Mouse (Mus musculus): ENCODE measurements around the gene Olfr1368. TPM values are rescaled to one million over a fixed set of nuclear protein-coding genes. Genes with fewer than 3 reads are reported as not detected.

Olfr1368 gene
- not detected in 2 replicates for polyA plus RNA-seq (2015; fragmentation: Nextera tagmentation; extraction: Ambion mirVana)

- WGBS: 61% methylated on average over 4 of the region's 4 CpGs
- H3K27me3 ChIP-seq (ENCODE audit: control insufficient read depth, insufficient read depth, low read length): no peaks in the 10 kb centered on the region
- no peak within 1 kb of the TSS for H3K9ac ChIP-seq (ENCODE audit: low read length)
- H3K4me3 ChIP-seq (ENCODE audit: low read length): no peak within 1 kb of the TSS
- ATAC-seq (replicated peaks; ENCODE audit: extremely low read depth, insufficient read depth, low FRiP score): no peak
- no peak within 1 kb of the TSS for H3K4me2 ChIP-seq (ENCODE audit: low read depth, low read length)
- no peaks in the 10 kb centered on the region for H3K36me3 ChIP-seq (ENCODE audit: control insufficient read depth, insufficient read depth)
- H3K9me3 ChIP-seq (replicated peaks; ENCODE audit: control insufficient read depth, low read length): no peaks in the 10 kb centered on the region
- H3K27ac ChIP-seq (ENCODE audit: low read length): no peak within 1 kb of the TSS
- no peaks in the 10 kb centered on the region for H3K4me1 ChIP-seq (ENCODE audit: control insufficient read depth, insufficient read depth, low read length)
Measured at GRCm38 (mm10) chr13:21145767-21146166, at the start of gene Olfr1368. Gene Olfr1368, minus strand, starts transcription at chr13:21145867.

DNA sequence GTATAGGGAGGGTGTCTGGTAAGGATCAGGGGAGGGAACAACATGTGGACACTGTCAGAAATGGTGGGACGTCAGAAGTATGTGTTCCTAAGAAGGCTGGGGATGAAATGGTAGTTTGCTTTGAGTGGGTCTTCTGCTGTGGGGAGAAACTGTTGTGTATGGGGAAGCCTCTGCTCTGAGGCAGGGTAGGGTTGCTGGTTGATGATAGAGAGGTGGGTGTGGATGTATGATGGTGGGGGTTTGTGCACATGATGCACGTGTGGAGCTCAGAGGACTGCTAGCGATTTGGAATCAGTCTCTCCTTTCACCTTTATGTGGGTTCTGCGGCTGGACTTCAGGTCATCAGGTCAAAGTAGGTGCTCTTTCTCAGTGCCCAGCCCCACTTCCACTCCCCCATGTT, 39.9 kb upstream of the Olfr1368 start:
- H3K27ac ChIP-seq (ENCODE audit: low read length): no peak overlapping the region
- H3K36me3 ChIP-seq (ENCODE audit: control insufficient read depth, insufficient read depth): peaks cover 61% of the 10 kb centered on the region
- no peak overlapping the region for H3K4me2 ChIP-seq (ENCODE audit: low read depth, low read length)
- no peak overlapping the region for H3K4me3 ChIP-seq (ENCODE audit: low read length)
- H3K9me3 ChIP-seq (replicated peaks; ENCODE audit: control insufficient read depth, low read length): no peaks in the 10 kb centered on the region
- no peaks in the 10 kb centered on the region for H3K27me3 ChIP-seq (ENCODE audit: control insufficient read depth, insufficient read depth, low read length)
- 77% methylated on average over 4 of the region's 4 CpGs for WGBS
- no peak for ATAC-seq (replicated peaks; ENCODE audit: extremely low read depth, insufficient read depth, low FRiP score)
- peaks cover 15% of the 10 kb centered on the region for H3K4me1 ChIP-seq (ENCODE audit: control insufficient read depth, insufficient read depth, low read length)
- no peak overlapping the region for H3K9ac ChIP-seq (ENCODE audit: low read length)

DNA sequence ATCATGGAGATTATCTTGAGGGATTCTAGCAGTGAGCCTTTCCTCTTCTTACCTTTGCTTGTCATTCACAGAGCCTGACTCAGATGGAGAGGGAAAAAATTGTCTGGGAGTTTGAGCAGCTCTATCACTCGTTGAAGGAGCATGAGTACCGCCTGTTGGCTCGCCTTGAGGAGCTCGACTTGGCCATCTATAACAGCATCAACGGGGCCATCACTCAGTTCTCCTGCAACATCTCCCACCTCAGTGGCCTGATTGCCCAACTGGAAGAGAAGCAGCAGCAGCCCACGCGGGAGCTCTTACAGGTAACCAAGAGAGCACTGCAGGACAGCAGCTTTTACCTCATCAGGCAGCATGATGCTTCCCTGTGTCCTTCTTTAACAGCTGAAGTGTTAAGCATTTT, 38.0 kb upstream of the Olfr1368 start:
- no peak overlapping the region for H3K9ac ChIP-seq (ENCODE audit: low read length)

DNA sequence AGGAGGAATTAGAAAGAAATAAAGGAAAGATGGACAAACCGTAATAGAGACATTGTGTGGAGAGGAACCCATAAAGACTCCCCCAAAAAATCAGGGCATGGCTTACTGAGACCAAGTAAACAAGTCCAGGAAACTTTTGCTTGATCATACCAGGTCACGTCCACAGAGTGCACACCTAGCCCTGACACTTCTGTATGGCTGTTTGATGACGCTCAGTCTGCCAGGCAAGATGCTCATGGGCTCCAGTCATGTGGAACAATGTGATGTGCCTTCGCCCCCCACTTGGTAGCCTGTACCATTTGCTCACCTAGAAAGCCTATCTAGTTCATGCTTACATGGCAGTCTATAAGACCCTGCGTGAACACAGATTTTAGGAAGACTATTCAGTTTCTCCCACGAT, 37.4 kb upstream of the Olfr1368 start:
- Histone ChIP-seq H3K4me2 (ENCODE audit: low read depth, low read length) (no peak overlapping the region), H3K9me3 (replicated peaks; ENCODE audit: control insufficient read depth, low read length) (no peaks in the 10 kb centered on the region), H3K27ac (ENCODE audit: low read length) (no peak overlapping the region), H3K4me1 (ENCODE audit: control insufficient read depth, insufficient read depth, low read length) (peaks cover 22% of the 10 kb centered on the region), H3K4me3 (ENCODE audit: low read length) (no peak overlapping the region), H3K36me3 (ENCODE audit: control insufficient read depth, insufficient read depth) (peaks cover 38% of the 10 kb centered on the region), H3K9ac (ENCODE audit: low read length) (no peak overlapping the region), H3K27me3 (ENCODE audit: control insufficient read depth, insufficient read depth, low read length) (no peaks in the 10 kb centered on the region)
- 92% methylated on average over 6 of the region's 6 CpGs for WGBS
- ATAC-seq (replicated peaks; ENCODE audit: extremely low read depth, insufficient read depth, low FRiP score): no peak

More for the DNA sequence above, 38.0 kb upstream of the Olfr1368 start:
- ATAC-seq (replicated peaks; ENCODE audit: extremely low read depth, insufficient read depth, low FRiP score): no peak
- Histone ChIP-seq H3K36me3 (ENCODE audit: control insufficient read depth, insufficient read depth) (peaks cover 43% of the 10 kb centered on the region), H3K27me3 (ENCODE audit: control insufficient read depth, insufficient read depth, low read length) (no peaks in the 10 kb centered on the region), H3K4me1 (ENCODE audit: control insufficient read depth, insufficient read depth, low read length) (peaks cover 21% of the 10 kb centered on the region), H3K27ac (ENCODE audit: low read length) (no peak overlapping the region), H3K4me3 (ENCODE audit: low read length) (no peak overlapping the region), H3K4me2 (ENCODE audit: low read depth, low read length) (no peak overlapping the region), H3K9me3 (replicated peaks; ENCODE audit: control insufficient read depth, low read length) (no peaks in the 10 kb centered on the region)
- WGBS: 91% methylated on average over 7 of the region's 7 CpGs

DNA sequence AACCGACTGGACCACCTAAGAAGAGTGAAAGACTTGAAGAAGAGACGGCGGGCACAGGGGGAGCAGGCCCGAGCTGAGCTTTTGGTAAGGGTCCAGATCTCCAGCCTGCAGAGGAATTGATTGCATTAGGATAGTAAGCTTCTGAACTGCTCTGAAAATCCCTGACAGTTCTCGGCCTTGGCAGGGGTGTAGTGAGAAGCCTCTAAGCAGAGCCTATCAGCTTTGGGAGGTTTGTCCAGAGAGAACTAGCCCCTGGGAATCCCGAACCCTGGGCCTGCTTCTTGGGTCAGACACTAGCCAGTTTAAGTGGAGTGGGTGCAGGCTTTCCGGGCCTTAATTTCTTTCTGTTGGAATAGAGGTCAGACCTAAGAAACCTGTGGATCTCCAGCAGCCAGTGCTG, 36.3 kb upstream of the Olfr1368 start:
- Histone ChIP-seq H3K9me3 (replicated peaks; ENCODE audit: control insufficient read depth, low read length) (no peaks in the 10 kb centered on the region), H3K27ac (ENCODE audit: low read length) (no peak overlapping the region), H3K4me2 (ENCODE audit: low read depth, low read length) (peak overlapping the region; percentile 70), H3K4me1 (ENCODE audit: control insufficient read depth, insufficient read depth, low read length) (peaks cover 22% of the 10 kb centered on the region), H3K4me3 (ENCODE audit: low read length) (peak overlapping the region; percentile 84), H3K27me3 (ENCODE audit: control insufficient read depth, insufficient read depth, low read length) (no peaks in the 10 kb centered on the region), H3K9ac (ENCODE audit: low read length) (peak overlapping the region; percentile 93), H3K36me3 (ENCODE audit: control insufficient read depth, insufficient read depth) (peaks cover 27% of the 10 kb centered on the region)
- ATAC-seq (replicated peaks; ENCODE audit: extremely low read depth, insufficient read depth, low FRiP score): no peak
- 66% methylated on average over 7 of the region's 7 CpGs for WGBS

DNA sequence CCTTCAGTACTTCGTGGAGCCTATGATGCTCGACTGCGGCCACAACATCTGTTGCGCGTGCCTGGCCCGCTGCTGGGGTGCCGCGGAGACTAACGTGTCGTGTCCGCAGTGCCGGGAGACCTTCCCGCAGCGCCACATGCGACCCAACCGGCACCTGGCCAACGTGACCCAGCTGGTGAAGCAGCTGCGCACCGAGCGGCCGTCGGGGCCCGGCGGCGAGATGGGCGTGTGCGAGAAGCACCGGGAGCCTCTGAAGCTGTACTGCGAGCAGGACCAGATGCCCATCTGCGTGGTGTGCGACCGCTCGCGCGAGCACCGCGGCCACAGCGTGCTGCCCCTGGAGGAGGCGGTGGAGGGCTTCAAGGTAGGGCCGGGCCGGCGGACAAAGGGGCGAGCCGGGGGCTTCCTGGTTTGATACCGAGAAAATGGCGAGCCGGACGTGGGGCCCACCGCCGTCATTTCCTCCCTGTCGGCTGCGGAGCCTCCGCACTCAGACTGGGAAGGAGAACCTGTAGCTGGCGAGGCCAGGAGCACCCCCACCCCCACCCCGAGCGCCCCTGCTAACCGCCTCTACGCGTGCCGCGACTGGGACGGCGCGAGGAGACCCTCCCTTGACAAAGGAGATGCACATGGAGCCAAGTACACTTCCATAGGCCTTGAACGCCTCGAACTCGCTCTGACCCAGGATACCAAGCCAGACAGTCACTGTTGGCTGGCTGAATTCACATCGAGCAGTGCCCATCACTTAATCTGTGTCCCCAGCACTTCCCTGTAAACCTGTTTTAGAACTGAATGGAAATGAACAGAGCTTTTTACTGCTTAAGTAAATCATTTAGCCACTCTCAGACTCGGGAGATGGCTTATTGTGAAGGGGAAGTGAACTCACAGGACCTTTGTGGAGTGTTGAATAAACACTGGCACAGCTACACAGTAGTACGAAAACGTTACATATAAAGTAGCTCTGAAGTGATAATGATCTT, 35.2 kb upstream of the Olfr1368 start:
- Histone ChIP-seq H3K36me3 (ENCODE audit: control insufficient read depth, insufficient read depth) (peaks cover 19% of the 10 kb centered on the region), H3K4me3 (ENCODE audit: low read length) (peak overlapping the region; percentile 84), H3K9me3 (replicated peaks; ENCODE audit: control insufficient read depth, low read length) (no peaks in the 10 kb centered on the region), H3K27ac (ENCODE audit: low read length) (peak overlapping the region; percentile 93), H3K4me2 (ENCODE audit: low read depth, low read length) (peak overlapping the region; percentile 70), H3K4me1 (ENCODE audit: control insufficient read depth, insufficient read depth, low read length) (peaks cover 22% of the 10 kb centered on the region), H3K27me3 (ENCODE audit: control insufficient read depth, insufficient read depth, low read length) (no peaks in the 10 kb centered on the region), H3K9ac (ENCODE audit: low read length) (peak overlapping the region; percentile 93)
- under 1% methylated on average over 71 of the region's 71 CpGs for WGBS
- peak; percentile 42 for ATAC-seq (replicated peaks; ENCODE audit: extremely low read depth, insufficient read depth, low FRiP score)

DNA sequence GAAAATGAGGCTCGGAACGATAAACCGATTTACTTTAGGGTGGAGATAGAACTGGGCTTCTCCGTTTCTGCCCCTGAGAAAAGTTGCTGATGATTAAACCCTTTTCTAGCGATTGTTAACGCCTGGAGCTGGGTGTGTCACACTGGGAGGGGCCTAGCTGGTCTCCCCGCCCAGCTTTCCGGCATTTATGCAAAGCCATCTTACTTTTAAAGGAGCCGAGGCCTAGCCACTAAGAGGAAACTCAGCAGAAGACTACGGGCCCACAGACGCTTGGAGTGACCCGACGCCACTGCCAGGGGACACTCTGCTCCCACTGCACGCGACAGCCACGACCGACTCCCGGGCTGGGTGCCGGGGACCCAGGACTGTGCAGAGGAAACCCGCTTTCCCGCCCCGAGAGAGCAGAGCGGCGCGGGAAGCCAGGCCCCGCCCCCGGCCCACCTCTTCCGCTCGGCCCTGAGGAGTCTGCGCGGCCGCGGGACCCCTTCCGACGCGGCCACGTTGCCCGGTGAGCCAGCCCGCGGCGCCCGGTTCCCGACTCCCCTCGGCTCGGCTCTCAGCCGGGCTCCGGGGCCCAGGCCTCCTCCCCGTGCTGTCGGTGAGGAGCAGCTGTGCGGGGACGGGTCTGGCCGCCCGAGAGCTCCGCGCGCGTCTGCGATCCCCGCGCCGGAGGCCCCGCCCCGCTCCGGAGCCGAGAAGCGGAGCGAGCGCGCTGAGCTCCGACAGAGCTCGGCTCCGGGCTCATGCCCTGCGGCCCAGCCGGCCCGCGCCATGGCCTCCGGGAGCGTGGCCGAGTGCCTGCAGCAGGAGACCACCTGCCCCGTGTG, 34.3 kb upstream of the Olfr1368 start:
- WGBS: under 1% methylated on average over 80 of the region's 80 CpGs
- Histone ChIP-seq H3K4me1 (ENCODE audit: control insufficient read depth, insufficient read depth, low read length) (peaks cover 22% of the 10 kb centered on the region), H3K27ac (ENCODE audit: low read length) (peak overlapping the region; percentile 93), H3K36me3 (ENCODE audit: control insufficient read depth, insufficient read depth) (peaks cover 18% of the 10 kb centered on the region), H3K4me3 (ENCODE audit: low read length) (peak overlapping the region; percentile 84), H3K27me3 (ENCODE audit: control insufficient read depth, insufficient read depth, low read length) (no peaks in the 10 kb centered on the region), H3K9ac (ENCODE audit: low read length) (peak overlapping the region; percentile 93), H3K4me2 (ENCODE audit: low read depth, low read length) (peak overlapping the region; percentile 92), H3K9me3 (replicated peaks; ENCODE audit: control insufficient read depth, low read length) (no peaks in the 10 kb centered on the region)
- peak; percentile 95 for ATAC-seq (replicated peaks; ENCODE audit: extremely low read depth, insufficient read depth, low FRiP score)

DNA sequence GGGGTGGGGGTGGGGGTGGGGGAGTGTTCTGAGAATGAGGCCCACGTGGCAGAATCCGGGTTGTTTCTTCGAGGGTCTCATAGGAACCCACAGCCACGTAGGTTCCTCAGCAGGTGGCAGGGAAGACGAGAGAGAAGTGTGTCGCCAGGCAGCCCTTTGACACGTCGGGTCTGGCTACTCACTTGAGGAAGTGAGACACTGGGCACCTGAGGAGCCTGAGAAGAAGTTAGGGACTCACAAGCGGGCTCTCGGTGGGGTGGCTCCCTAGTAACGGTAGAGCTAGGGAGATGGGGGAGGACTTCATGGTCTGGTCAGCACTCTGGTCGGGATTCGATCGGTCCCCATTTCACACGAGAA, 33.7 kb upstream of the Olfr1368 start, which contains the start of gene Trim27:
TSS of gene Trim27 (plus strand) at position 79 of the 357 bp plus-strand sequence.
- no peaks in the 10 kb centered on the region for H3K9me3 ChIP-seq (replicated peaks; ENCODE audit: control insufficient read depth, low read length)
- peaks cover 15% of the 10 kb centered on the region for H3K36me3 ChIP-seq (ENCODE audit: control insufficient read depth, insufficient read depth)
- peak within 1 kb of the TSS; percentile 93 for H3K27ac ChIP-seq (ENCODE audit: low read length)
- H3K4me1 ChIP-seq (ENCODE audit: control insufficient read depth, insufficient read depth, low read length): peaks cover 22% of the 10 kb centered on the region
- H3K9ac ChIP-seq (ENCODE audit: low read length): peak within 1 kb of the TSS; percentile 93
- WGBS: 0% methylated on average over 15 of the region's 15 CpGs
- peak within 1 kb of the TSS; percentile 84 for H3K4me3 ChIP-seq (ENCODE audit: low read length)
- peak; percentile 20 for ATAC-seq (replicated peaks; ENCODE audit: extremely low read depth, insufficient read depth, low FRiP score)
- H3K27me3 ChIP-seq (ENCODE audit: control insufficient read depth, insufficient read depth, low read length): no peaks in the 10 kb centered on the region
- H3K4me2 ChIP-seq (ENCODE audit: low read depth, low read length): peak within 1 kb of the TSS; percentile 92

Measured in heart, embryonic 16.5 days (tissue).